Comparison of ENCODE assay signal across 8 mouse cellular contexts in the genomic region with DNA sequence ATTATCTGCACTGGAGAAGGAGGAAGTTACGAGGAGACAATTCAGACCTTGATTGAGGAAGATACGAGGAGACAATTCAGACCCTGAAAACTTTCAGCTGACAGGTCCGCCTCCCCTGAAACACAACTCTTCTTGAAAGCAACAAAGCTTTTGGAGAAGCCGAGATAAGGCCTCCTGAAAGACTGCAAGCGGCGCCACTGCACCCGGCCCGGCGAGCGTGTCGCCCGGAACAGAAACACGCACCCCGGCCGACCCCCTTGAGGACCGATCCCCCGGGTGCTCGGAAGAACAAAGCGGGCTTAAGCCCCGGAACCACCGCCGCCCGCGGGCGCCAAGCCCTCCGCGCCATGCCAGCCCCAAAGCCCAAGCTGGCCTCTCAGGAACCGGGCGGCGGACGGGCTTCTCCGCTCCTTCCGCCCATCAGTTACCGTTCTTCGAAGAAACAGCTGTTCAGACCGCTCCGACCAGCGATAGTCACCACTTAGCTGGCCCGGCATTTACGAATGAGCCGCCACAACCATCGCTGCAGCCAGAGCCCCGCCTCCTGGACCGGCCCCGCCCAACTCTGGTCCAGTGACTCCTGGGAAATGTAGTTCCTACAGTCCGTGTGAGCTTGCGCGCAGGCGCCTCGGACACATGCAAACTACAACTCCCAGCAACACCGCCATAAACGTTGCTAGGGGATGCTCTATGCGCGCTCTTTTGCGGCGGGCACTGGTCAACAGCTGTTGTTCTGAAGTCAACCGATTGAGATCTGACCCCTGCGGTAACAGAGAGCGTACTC. TPM values are rescaled to one million over a fixed set of nuclear protein-coding genes. Genes with fewer than 3 reads are reported as not detected.
DNase-seq lines count a peak whose midpoint lies in the region; ATAC-seq lines count a peak whose summit lies in the region.

No protein-coding gene starts in this region.

- peak overlapping the region; percentile 56 for H3K4me2 ChIP-seq in hindbrain, embryonic 11.5 days (replicated peaks; ENCODE audit: low read depth, low read length)

- under 1% methylated on average over 59 of the region's 59 CpGs for WGBS in hindbrain, embryonic 11.5 days

- peak; percentile 97 for DNase-seq in MN1 (ENCODE audit: low spot score)
- DNase-seq in cerebellum, adult 9-10 months = peak; percentile 97
- peak; percentile 96 for DNase-seq in hindbrain, embryonic 11.5 days (ENCODE audit: low spot score)
- peak; percentile 92 to 93 for DNase-seq in layer of hippocampus, postnatal 10 days (ENCODE audit: low spot score in 2 of 2)
- DNase-seq in lung, postnatal 10 days = peak; percentile 97
- DNase-seq in ovary, postnatal 36 days (ENCODE audit: low spot score) = peak; percentile 94
- DNase-seq in thymus, postnatal 25 days = peak; percentile 95

- ATAC-seq in frontal cortex, adult (ENCODE audit: low TSS enrichment) = peak; percentile 99
- ATAC-seq in hindbrain, embryonic 11.5 days (ENCODE audit: low FRiP score) = peak; percentile 99

- H3K9ac ChIP-seq in hindbrain, embryonic 11.5 days (ENCODE audit: low read depth, low read length) = peak overlapping the region; percentile 86

- H3K4me3 ChIP-seq in hindbrain, embryonic 11.5 days (ENCODE audit: low read depth, low read length) = peak overlapping the region; percentile 83

- H3K36me3 ChIP-seq in hindbrain, embryonic 11.5 days (ENCODE audit: control insufficient read depth, insufficient read depth, low read length) = no peaks in the 10 kb centered on the region

- no peaks in the 10 kb centered on the region for H3K9me3 ChIP-seq in hindbrain, embryonic 11.5 days (ENCODE audit: control insufficient read depth, low read length)

- H3K27me3 ChIP-seq in hindbrain, embryonic 11.5 days (ENCODE audit: control insufficient read depth, insufficient read depth, low read length) = no peaks in the 10 kb centered on the region

- H3K4me1 ChIP-seq in hindbrain, embryonic 11.5 days (replicated peaks; ENCODE audit: control insufficient read depth, insufficient read depth, low read length) = no peaks in the 10 kb centered on the region; the same call in 1 of the 2 replicates

- peak overlapping the region; percentile 81 for H3K27ac ChIP-seq in hindbrain, embryonic 11.5 days (ENCODE audit: low read depth, low read length)

RNA-seq across cellular contexts. Expression of gene Cenpj, which starts 3.7 kb away (rescaled TPM):
- 15.8 and 21.6 TPM in 2 replicates for polyA plus RNA-seq in hindbrain, embryonic 11.5 days (2014; fragmentation: Nextera tagmentation; extraction: Ambion mirVana)
- 1 to 10 TPM; 5.0 to 5.1 TPM for total RNA-seq in layer of hippocampus, postnatal 10 days (2021)

RNA-seq across cellular contexts. Expression of gene Parp4, which starts 3.9 kb away (rescaled TPM):
- polyA plus RNA-seq in hindbrain, embryonic 11.5 days (2014; fragmentation: Nextera tagmentation; extraction: Ambion mirVana) = 1.1 and 2.9 TPM in 2 replicates
- total RNA-seq in layer of hippocampus, postnatal 10 days (2021) = 1 to 10 TPM; 2.6 to 3.3 TPM

Comparison
In these comparisons a context has a peak if more than half of its experiments do, and no peak if none do; other contexts are left out.
1. Peak in every context shown above with its lines: DNase-seq, ATAC-seq, H3K4me3 ChIP-seq and H3K27ac ChIP-seq.